Mouse (Mus musculus) layer of hippocampus, adult 11-12 months (tissue): ENCODE measurements at regions not wholly inside any gene's neighbourhood (a gene's known extent, or its start where the extent isn't known, plus 50 kb on each side); places are given as distances from the start of the nearest gene placed in this dataset.

ENCODE experiments used
- DNase-seq: peaks from one replicate; pipeline ENCODE4 v3.0.0; 2022; ENCODE audit warnings: low spot score

DNA sequence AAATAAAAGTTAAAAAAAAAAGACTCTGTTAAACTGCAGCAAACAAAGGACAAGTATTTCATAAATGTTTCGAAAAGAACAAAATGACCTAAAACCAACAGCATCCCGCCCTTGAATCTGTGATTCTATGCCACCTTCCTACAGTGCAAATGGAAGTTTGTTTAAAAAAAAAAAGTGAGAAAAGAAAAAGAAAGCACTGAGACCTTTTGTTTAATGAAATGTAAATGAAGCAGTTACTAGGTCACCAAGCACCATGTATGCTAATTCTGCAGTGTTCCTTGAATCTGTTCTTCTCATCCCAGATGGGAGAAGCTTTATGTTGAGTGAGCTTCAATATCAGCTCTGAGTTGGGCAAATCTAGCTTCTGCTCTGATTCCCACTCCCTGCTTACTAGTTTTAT is 64.8 kb downstream of the Dnajb9 start:
- no peak for DNase-seq

DNA sequence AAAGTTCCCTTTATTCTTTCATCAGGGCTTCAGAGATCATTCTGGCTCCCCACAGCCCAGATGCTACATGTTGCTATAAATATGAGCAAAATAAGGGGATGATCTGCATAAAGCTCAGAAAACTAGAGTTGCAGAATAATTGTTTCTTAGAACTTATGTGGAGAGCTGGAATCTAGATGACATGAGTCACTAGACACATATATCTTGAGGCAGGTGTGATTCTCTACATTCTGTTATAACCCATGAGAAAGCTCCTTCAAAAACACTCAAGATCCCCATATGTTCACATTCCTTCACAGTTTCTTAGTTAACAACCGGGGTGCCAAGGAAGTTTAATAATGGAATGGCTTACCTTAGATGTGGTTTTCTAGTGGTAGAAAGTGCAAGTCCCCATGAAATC is 71.1 kb downstream of the Dnajb9 start:
- DNase-seq, result no peak

DNA sequence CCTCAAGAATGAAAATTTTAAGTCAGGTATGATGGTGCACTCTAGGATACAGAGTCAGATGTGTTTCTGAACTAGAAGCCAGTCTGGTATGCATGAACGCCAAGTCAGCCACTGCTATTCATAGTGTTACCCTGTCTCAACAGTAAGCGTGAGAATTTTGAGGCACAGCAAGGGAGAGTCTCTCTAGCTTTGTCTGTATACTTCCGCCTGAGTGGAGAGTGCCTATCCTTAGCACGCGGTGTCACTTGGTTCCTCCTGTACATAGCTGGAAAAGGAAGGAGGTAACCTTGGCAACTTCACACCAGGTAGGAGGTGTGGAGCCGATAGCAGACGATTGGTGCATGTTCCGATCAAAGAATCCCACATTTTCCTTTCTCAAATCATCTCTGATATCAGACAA is 81.3 kb downstream of the Dnajb9 start:
- no peak for DNase-seq

DNA sequence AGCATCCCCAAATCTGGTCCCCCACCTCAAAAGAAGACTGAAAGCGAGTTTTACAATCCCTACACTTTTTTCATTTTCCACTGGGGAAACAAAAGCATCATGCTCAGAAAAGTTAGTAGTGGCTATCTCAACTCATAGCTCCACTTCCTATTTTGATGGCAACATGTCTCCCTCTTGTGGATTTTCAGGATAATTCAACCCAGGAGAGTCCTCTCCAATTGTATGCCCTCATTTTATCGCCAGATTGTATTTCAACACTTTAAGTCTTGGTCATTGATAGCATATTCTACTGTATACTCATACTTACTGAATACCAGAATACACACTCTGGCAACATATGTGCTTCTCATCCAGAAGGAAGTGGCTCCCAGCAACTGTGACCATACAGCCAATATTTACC is 105.0 kb downstream of the Dnajb9 start:
- no peak for DNase-seq

DNA sequence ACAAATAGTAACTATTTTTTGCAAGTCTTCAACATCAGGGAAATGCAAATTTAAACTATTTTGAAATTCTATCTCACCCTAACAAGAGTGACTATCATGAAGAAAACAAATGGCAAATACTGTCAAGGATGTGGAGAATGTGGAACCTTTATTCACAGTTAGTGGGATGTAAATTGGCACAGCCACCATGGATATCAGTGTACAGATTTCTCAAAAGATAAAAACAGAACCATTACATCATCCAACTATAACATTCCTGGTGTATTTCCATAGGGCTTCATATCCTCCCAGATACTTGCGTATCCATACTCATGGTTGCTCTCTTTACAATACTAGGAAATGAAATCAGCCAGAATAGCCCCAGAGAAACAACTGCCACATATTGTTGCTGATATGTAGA is 110.9 kb downstream of the Dnajb9 start:
- no peak for DNase-seq

DNA sequence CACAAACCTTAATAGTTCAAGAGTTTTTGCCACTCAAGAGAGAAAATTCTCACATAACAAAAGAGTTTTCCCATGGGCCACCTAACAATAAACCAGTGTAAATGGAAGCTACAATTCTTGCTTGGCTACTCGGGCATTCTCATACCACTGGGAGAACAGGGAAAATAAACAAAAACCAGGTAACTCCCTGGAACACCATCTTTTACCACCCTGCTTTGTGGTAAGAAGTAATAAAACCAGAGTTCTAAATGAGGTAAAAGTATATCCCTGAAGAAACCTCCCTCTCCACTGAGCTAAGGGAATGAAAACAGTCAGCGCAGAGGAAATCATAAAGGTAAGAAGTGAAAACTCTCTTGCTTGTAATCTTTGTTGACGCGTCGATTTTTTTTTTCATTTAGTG is 138.4 kb downstream of the Dnajb9 start:
- no peak for DNase-seq

DNA sequence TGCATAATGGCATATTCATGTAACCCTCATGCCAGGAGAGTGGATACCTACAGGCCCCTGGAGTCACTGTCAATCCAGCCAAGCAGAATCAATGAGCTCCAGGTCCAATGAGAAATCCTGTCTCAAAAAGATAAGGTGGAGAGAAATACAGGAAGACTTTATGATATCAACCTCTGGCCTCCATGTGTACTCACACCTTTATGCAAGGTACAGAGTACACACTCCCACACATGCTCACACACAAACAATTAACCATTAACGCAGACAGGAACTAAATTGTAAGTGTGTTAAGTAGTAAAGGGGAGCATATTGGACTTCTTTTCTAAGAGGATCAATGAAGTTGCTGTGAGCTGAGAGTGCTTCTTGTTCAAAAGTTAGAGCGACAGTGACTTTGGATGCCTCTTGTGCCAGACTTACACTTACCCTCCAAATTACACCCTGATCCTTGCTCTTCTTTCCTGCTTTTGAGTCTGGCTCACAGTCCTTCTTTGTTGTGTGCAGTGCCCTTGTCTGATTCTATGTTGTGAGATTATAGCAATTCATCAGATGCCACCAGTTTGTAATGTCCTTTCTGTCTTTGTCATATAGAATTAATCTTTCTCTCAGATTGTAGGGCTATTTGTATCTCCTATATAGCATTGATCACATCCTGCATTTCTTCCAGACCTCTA is 153.5 kb downstream of the Dnajb9 start:
- no peak for DNase-seq

DNA sequence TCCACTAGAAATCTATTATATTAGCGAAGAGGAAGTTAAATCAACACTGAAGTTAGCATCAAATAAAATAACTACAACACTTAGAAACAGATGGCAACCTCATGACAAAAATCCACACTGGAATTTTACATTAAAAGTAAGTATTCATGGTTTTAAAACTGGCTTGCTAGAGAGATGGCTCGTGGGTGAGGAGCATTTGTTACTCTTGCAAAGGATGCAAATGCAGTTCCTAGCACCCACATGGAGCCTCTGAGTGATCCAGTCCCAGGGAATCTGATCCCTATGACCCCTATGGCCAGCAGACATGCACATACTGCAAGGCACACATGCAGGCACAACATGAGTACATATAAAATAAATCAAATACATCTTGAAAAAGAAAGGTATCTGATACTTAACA is 164.3 kb downstream of the Dnajb9 start:
- DNase-seq, result no peak

DNA sequence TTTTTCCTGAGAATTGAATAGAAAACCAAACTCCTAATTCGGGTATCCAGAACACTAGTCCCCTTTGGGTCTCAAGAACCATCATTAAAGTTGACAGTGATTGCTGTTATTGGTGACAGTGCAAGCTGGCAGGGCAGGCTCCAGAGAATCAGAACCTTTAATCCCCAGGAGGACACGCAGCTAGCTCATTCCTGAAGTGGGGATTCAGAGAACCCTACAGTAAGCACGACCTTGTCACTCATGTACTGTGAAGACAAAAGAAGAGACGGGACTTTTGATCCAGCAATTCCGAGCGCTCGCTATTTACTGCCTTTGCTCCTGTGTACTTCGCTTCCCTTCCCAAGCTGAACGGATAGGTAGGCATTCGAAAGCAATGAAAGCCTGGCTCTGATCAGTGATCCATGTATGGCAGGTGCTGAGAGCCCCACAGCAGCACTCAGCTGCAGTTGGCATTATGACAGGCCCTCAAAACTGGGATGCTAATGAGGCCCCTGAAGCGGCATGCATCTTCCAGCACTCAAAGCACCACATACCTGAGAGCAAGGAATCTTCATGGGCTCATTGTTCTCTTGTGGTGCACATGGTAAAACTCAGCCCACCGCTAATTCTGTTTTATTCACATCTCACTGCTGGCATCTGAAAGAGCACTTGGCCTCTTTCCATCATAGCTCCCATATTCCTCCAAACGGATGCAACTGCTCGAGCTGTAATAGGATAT is 165.6 kb downstream of the Dnajb9 start:
- peak; percentile 13 for DNase-seq

DNA sequence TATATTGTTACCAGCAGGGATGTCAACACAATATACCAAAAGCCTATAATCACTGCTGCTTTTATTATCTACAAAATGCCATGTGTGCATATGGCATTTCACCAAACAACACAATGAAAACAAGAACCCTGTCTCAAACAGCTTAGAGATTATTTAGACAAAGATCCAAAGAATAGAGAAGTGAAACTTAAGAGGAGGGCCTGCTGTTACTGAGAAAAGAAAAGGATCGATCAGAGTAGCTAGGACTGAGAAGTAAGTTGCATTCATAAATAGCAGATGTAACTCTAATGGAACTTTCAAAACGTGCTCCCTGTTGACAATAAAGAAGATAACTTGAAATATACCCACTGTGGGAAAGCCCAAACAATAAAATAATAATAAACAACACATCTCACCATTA is 203.3 kb downstream of the Dnajb9 start:
- DNase-seq, result no peak

DNA sequence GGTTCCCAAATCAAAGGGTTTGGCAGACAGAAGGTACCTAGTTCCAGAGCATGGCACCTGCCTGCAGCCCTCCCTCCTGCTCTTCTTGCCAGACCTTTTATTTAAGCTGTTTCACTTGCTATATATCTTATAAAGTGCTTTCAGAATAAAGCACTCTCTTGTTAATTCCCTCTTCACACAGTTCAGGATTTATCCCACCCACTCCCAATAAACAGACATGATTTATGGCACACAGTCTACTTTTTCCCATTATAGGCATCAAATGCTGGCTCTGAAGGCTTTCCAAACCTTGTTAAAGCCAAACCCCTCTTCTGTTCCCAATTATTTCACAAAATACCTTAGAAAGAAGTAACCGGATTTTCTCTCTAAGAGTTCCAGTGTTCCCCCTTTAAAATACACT is 226.6 kb downstream of the Dnajb9 start:
- no peak for DNase-seq

DNA sequence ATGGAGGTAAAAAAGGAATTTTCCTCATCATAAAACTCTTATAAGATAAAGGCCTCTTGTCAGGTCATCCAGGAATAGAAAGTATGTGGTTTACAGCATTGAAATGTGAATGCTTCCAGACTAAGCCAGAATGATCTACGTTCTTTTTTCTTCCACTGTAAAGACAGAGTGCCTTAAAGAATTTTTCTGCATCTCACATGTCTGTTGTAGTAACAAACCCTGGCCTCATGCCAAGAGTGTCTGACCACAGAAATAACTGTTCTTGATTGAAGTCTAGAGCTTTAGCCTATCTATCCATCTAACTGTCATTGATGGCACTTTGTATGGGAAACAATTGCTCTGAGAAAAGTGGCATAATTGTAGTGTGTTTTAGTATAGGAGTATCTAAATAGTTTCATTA is 246.2 kb downstream of the Dnajb9 start:
- no peak for DNase-seq

DNA sequence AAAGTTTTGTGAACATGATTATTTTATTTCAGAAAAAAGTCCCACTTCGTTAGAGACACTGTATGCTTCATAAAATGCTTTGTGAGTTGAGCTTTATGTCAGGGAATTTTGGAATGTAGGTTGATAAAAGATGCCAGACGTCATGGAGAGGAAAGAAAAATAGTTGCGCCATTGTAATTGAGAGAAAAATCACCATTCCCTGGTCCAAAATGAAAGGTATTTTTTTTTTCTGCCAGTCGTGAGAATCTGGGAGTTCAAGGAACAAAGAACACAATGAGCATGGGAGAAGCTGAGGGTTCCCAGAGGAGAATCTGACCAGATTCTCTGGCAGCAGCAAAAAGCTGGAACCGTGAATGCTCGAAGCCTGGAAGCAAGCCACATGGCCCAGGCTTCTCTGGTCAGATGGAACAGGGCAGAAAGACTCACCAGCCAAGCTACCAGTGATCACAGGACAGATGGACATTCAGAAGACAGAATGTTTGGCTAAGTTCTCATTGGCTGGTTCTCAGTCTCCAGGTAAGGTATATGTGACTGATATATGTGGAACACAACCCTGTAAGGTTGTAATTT is 247.5 kb downstream of the Dnajb9 start:
- DNase-seq, result no peak

DNA sequence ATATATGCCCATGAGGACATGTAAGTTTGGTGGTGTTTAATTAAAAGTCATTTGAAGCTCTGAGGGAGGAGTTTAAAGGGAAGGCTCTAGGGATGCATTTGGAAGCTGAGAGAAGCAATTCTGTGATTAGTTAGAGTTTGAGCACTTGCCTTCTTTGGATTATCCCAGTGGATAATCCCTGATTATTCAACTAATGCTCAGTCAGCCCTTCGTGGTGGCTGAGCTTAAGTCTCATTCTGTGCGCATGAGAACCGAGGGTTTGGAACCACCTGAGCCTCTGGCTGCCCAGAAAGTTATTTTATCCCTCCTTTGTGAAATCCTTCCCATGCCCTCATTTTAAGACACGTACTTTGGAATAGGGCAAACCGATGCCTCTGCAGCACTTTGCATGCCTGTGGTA is 285.9 kb downstream of the Dnajb9 start:
- DNase-seq, result no peak

DNA sequence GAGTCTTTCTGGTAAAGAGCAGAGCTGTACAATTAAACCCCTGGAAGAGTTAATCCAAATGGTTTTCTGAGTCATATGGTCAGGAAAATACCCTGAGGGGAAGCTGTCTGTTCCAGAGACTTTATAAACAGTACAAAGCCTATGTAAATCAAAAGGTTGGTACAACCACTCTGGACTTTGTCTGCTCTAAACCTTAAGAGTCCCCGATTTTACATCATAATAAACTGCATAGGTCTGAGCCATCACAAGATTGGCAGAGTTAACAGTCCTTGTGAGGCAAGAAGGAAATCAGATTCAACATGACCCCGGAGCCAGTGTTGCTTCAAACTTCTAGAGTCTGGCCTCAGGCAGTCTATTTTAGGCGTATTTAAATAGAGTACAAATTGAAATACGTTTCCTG is 289.7 kb downstream of the Dnajb9 start:
- no peak for DNase-seq

DNA sequence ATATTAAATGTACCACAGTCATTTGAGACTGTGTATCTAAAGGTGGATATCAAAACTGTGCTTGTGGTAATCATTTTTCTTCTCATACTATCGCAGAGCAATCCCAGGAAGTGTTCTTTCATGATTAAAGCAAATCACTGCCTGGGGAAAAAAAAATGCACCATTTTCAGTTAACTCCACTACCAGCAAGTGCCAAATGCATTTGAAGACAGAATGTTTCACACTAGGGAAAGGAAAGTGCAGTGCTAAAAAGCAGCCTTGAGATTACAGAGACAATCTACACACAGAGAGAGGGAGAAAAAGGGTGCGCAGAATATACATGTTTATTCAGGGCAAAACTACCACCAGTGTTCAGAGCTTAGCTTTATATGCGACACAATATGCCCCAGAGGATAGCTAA is 291.0 kb downstream of the Dnajb9 start:
- DNase-seq, result no peak

DNA sequence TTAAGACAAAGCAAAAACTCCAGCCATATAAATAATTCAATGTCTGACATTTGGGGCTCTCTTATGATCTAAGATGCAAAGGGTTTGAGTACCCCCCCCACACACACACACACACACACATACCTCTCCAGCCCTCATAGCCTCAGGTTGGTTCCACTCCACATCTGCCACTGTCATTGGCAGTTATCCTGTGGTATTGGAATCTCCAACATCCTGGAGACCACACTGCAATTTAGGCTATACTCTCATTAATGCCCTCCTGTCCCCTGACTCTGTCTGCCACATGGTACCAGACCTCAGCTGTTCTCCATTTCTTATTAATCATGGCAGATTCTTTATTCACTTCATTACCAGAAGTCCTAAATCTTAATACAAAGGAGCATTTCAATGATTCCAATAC is 293.3 kb downstream of the Dnajb9 start:
- DNase-seq, result no peak

DNA sequence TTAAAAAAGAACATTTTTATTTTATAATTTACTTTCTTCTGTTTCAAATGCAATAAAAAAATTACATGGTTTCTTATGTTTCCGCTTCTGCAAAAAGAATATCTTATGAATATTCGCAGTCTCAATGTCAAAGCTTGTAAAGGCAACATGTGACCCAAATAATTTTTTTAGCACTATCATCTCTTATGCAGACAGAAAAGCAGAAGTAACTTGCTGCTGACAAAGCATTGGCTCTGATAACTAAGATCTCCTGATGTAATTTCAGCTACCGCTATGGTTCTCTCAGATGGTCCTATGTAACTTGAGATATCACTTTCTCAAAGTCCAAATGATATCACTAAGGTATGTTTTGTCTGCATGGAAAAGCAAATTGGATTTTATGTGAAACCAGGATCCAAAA is 310.9 kb downstream of the Dnajb9 start:
- no peak for DNase-seq

DNA sequence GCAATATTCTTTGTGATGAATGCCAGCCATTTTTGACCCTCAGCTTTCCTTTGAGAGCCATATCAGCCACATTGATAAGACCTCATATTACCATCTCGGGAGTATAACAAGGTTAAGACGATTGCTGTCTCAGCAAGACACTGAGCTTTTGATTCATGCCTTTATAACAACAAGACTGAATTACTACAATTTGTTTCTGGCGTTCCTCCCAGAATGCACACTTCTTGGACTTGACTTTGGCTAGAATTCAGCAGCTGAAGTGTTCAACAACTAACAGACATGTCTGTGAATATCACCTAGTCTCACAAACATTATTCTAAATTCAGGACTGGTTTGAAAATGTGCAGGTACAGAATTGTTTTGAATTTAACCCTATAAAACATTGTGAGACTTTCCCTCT is 324.5 kb downstream of the Dnajb9 start:
- DNase-seq, result no peak

DNA sequence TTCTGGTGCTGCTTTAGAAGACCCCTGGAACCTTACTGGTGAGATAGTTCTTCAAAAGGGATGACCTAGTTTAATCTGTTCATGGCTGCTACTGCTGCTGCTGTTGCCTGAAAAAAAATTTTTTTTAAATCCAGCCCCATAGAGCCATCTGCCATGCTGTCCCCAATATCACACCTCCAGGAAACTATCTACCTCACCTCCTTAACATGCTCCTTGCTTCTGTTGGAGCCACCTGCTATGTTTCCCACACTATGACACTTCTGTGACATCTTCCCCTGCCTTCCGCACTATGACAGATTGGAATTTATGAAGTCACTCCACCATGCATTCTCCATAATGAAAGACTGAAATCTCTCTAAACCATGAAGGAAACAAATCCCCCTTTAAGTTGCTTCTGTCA is 349.6 kb downstream of the Dnajb9 start:
- DNase-seq, result no peak

DNA sequence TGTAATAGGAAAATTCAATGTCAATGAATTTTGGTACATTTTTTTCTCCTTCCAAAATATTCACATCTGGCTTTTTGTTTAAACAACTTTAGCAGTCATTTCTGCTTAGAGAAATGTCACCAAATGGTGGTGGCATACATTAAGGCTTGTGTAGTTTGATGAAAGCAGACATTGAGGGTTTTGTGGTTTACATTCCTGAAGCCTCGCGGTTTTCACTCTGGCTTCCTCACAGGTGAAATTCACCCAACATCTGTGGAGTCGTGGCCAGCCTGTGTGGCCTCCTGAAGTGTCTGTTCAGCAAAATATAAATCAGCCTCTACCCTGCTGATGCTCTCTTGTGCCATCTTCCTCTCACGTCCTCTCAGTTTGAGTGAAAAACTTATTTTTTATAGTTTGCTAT is 353.8 kb downstream of the Dnajb9 start:
- DNase-seq, result no peak

DNA sequence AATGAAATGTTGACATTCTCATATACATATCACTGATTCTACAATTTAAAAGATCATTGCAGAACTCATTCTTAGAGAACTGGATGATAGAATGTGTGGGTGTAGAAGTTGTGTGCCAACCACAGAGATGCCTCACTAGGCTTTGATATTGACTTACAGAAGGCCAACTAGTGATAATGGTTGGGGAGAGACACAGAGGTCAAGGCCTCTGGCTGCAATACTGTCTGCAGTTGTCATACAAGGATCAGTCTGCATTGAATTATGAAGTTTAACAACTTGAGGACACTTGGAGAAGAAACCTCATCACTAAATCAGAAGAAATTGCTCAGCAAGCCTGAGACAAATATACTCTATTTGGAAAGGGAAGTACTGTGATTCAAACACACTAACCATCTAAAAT is 357.9 kb downstream of the Dnajb9 start:
- no peak for DNase-seq

DNA sequence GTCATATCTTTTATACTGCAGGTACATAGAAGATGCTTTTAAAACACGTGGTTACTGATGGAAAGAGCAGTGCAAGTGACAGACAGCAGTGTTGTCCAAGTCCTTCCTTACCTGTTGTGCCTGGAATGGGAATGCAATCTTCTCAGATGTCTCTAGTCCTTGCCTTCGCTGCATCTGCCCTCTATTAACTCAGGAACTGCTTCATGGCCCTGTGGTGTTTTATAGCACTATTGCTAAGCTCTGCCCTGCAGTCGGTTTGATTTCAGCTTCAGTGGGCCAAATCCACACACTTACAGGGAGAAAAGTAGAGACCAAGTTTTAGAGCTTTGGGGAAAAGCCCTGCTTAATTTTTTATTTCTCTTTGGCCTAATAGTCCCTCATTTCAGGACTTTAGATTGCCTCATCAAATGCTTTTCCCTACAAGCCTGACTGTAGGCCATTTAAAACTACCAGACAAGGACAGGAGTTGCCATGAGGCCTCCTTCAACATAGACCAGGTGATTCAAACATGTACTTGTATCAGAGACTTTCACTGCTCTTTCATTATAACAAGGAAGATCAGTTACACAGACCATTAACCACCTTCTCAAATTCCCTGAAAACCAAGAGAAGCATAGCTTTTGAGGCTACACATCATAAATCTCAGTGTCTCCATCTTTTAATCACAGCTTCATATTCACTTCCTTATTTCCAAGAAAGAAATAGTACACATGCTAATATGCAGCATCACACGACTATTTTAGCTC is 358.7 kb downstream of the Dnajb9 start:
- no peak for DNase-seq
